Mouse (Mus musculus): ENCODE measurements around the gene Cox19. TPM values are rescaled to one million over a fixed set of nuclear protein-coding genes. Genes with fewer than 3 reads are reported as not detected.

Cox19 gene
- polyA plus RNA-seq, 1 experiment from 2014 or later = 123 TPM

DNA sequence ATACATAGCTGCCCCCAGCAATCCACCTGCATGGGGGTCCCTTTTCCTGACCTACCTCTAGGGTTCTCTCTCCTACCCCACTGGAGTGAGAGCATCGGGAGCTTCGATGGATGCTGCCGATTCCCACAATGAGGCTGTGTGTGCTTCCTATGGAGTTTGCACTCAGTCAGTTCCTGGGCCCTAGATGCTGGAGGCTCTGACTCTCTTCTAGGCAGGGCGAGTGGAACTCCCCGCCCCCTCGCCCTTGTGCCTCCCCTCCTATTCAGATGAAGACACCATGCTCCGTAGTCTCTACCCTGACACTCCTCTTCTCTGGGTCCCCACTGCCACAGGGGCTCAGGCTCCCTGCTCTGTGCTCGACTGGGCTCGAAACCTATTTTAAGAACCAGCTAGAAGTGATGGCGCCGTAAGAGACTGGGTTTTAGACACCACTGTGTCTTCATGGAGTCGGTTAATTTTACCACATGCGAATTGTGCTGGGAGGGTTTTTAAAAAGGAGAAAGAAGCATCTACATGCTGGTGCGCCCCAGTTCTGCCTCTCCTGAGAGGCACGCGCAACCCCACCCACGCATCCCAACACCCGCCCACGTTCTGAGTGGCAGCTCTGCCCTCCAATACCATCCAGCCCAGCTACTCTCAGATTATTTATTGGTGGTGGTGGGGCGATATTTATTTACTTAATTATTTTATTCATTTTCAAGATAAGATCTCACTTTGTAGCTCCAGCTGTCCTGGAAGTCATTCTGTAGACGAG lies 33.3 kb downstream of the Cox19 start:
- H3K4me3 ChIP-seq = no peak overlapping the region
- no peaks in the 10 kb centered on the region for H3K36me3 ChIP-seq
- H3K27me3 ChIP-seq (ENCODE audit: low read depth, poor library complexity, severe bottlenecking) = peaks cover 7% of the 10 kb centered on the region
- H3K27ac ChIP-seq (replicated peaks) = no peak overlapping the region
- WGBS = 65% methylated on average over 21 of the region's 21 CpGs
- no peaks in the 10 kb centered on the region for H3K9me3 ChIP-seq (replicated peaks)
- H3K4me1 ChIP-seq = no peaks in the 10 kb centered on the region; the same call in 1 of the 2 replicates
- DNase-seq (ENCODE audit: low spot score) = no peak

DNA sequence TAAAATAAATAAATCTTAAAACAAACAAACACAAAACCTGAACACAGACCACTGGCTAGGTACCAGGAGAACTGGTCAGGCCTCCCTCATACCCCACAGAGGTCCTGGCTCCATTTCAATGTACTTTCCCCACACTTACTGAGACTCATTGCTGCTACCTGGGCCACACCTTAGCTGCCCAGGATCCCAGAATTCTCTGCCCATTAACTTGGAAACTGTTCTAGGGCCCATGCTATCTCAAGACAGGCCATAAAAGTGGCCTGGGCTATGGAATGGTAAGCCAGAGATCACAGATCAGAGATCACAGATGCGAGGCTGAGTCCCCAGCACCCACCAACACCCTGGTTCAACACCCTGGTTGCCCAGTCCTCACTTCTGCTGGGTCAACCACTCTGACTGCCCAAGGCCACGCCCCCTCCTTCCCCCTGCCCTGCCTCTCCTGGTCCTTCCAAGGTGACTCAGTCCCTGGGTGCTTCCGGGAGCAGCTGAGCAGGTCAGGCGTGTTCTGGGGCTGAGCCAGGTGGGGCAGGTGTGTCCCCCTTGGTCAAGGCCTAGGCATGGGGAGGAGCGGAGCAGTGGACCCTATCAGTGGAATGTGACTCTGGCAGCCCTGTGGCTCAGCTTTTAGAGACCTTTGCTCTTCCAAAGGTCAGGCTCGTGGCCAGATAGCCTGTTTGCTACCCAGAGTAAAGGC lies 34.1 kb downstream of the Cox19 start:
- H3K27me3 ChIP-seq (ENCODE audit: low read depth, poor library complexity, severe bottlenecking) = no peaks in the 10 kb centered on the region
- 79% methylated on average over 6 of the region's 6 CpGs for WGBS
- no peaks in the 10 kb centered on the region; the same call in 1 of the 2 replicates for H3K4me1 ChIP-seq
- no peak overlapping the region for H3K4me3 ChIP-seq
- H3K36me3 ChIP-seq = no peaks in the 10 kb centered on the region
- no peaks in the 10 kb centered on the region for H3K9me3 ChIP-seq (replicated peaks)
- no peak overlapping the region for H3K27ac ChIP-seq (replicated peaks)
- DNase-seq (ENCODE audit: low spot score) = no peak

DNA sequence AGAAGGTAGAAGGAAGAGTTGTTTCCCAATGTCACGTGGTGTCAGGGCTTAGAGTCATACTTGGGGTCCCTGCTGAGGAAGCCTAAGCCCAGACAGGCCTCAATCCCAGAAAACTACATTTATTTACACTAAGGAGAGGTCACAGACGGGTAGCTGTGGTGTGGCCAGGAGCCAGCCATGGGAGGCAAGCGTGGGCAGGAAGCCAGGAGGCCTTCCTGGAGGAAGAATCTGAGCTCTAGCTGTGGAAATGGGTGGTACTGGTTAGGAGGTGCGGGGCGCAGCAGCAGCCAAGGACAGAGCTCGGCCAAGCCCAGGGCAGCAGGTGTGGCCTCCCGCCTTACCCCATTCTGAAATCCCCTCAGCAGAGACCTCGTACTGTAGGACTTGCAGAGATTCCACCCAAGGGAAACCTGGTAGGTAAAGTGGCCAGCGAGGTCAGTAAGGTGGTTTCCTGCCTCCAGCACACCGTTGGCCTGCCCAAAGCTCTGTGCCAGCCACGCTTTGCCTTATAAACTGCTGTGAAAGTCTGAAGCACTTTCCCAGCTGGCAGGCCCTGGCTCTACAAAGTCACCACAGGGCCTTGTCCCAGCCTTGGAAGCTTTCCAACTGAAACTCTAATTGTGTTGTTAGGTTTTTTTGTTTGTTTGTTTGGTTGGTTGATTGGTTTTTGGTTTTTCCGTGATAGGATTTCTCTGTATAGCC lies 36.1 kb downstream of the Cox19 start:
- Histone ChIP-seq H3K27me3 (ENCODE audit: low read depth, poor library complexity, severe bottlenecking) (no peaks in the 10 kb centered on the region), H3K4me1 (no peaks in the 10 kb centered on the region; the same call in 1 of the 2 replicates), H3K9me3 (replicated peaks) (no peaks in the 10 kb centered on the region), H3K27ac (replicated peaks) (no peak overlapping the region), H3K4me3 (no peak overlapping the region), H3K36me3 (no peaks in the 10 kb centered on the region)
- no peak for DNase-seq (ENCODE audit: low spot score)
- 87% methylated on average over 12 of the region's 12 CpGs for WGBS

DNA sequence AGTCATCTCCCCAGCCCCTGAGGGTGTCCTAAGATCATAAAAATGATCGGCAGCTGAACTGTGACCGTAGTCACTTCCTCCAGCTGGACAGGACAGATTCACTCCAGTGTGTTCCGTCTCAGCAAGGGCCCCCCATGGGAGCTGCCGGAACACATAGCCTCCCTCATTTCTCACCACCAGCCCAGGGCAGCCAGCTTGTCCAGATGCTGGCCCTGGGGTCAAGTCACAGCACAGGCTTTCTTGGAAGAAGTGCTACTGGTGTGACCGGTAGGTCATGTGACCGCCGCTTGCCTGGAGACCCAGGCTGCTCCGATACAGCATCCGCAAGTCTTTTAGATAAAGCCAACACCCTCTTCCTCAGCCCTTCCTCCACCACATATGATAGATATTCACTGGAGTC lies 37.7 kb downstream of the Cox19 start:
- no peaks in the 10 kb centered on the region for H3K9me3 ChIP-seq (replicated peaks)
- WGBS = 89% methylated on average over 9 of the region's 9 CpGs
- H3K27me3 ChIP-seq (ENCODE audit: low read depth, poor library complexity, severe bottlenecking) = no peaks in the 10 kb centered on the region
- no peak for DNase-seq (ENCODE audit: low spot score)
- H3K27ac ChIP-seq (replicated peaks) = no peak overlapping the region
- no peaks in the 10 kb centered on the region; the same call in 1 of the 2 replicates for H3K4me1 ChIP-seq
- H3K4me3 ChIP-seq = no peak overlapping the region
- no peaks in the 10 kb centered on the region for H3K36me3 ChIP-seq

DNA sequence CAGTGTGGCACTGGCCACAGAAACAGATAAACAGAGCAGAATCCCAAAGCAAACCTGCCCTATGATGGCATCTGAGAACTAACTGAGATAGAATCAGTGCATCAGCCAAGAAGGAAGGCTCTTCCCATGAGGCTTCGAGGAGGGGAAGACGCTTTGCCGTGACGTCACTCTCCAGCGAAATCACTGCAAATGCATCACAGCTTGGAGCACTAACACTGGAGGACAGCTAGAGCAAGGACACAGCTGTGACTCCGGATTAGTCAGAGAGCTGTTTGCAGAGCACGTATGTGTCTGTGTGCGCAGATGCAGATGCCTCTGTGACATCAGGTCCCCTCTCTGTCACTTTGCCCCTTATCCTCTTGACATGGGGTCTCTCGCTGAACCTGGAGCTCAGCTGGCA lies 39.4 kb downstream of the Cox19 start:
- 94% methylated on average over 9 of the region's 9 CpGs for WGBS
- DNase-seq (ENCODE audit: low spot score) = no peak
- H3K4me1 ChIP-seq = no peaks in the 10 kb centered on the region
- no peaks in the 10 kb centered on the region for H3K9me3 ChIP-seq (replicated peaks)
- no peaks in the 10 kb centered on the region for H3K36me3 ChIP-seq
- H3K4me3 ChIP-seq = no peak overlapping the region
- H3K27me3 ChIP-seq (ENCODE audit: low read depth, poor library complexity, severe bottlenecking) = no peaks in the 10 kb centered on the region
- H3K27ac ChIP-seq (replicated peaks) = no peak overlapping the region

DNA sequence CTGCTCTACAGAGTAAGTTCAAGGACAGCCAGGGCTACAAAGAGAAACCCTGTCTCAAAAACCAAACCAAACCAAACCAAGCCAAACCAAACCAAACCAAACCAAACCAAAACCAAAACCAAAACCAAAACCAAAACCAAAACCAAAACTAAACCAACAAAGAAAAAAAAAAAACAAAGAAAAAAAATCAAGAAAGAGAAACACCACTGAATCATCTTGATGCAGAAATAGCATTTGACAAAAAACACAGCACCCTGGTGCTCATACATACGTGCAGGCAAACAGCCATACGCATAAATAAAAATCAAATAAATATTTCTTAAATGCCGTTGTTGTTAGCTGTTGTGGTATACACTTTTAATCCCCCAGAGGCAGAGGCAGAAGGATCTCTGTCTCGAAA lies 40.7 kb downstream of the Cox19 start:
- WGBS = 90% methylated on average over 4 of the region's 4 CpGs
- Histone ChIP-seq H3K27ac (replicated peaks) (no peak overlapping the region), H3K4me3 (no peak overlapping the region), H3K4me1 (no peaks in the 10 kb centered on the region), H3K9me3 (replicated peaks) (no peaks in the 10 kb centered on the region), H3K36me3 (no peaks in the 10 kb centered on the region), H3K27me3 (ENCODE audit: low read depth, poor library complexity, severe bottlenecking) (no peaks in the 10 kb centered on the region)
- DNase-seq (ENCODE audit: low spot score) = no peak

DNA sequence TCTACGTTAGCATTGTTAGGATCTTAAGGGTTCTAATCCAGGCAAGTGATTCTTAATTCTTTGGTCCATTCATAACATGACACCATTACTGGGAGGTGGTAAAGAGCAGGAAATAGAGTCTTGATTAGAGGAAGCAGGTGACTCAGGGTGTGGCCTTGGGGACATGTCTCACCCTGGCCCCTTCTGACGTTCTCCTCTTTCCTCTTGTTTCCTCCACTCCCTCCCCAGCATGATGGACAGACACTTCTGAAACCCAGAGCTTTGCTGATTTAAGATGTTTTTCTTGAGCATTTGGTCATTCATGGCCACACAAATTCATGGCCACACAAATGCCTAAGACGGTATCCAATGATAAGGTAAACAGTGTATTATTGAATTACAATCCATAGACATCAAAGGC lies 41.3 kb downstream of the Cox19 start:
- no peaks in the 10 kb centered on the region for H3K36me3 ChIP-seq
- no peaks in the 10 kb centered on the region for H3K4me1 ChIP-seq
- H3K27ac ChIP-seq (replicated peaks) = no peak overlapping the region
- 86% methylated on average over 3 of the region's 3 CpGs for WGBS
- no peak overlapping the region for H3K4me3 ChIP-seq
- no peaks in the 10 kb centered on the region for H3K27me3 ChIP-seq (ENCODE audit: low read depth, poor library complexity, severe bottlenecking)
- DNase-seq (ENCODE audit: low spot score) = no peak
- no peaks in the 10 kb centered on the region for H3K9me3 ChIP-seq (replicated peaks)

DNA sequence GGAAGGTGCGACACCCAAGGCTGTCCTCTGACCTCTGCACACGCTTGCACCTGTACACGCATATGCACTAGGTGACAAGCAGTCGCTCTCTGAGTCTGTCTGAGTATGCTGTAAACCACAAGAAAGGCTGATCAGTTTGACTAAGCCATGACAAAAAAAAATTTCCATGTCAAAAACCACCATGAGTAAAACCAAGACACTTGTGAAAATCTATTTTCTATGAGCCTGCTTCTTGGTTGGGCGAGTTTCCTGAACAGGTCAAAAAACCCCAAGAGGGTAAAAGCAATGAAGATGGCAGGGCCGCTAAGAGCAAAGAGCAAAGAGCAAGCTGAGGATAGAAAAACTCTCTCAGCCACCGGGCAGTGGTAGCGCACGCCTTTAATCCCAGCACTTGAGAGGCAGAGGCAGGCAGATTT lies 47.6 kb downstream of the Cox19 start:
- Histone ChIP-seq H3K27ac (replicated peaks) (no peak overlapping the region), H3K4me3 (no peak overlapping the region), H3K36me3 (no peaks in the 10 kb centered on the region), H3K27me3 (ENCODE audit: low read depth, poor library complexity, severe bottlenecking) (no peaks in the 10 kb centered on the region), H3K4me1 (no peaks in the 10 kb centered on the region), H3K9me3 (replicated peaks) (no peaks in the 10 kb centered on the region)
- 90% methylated on average over 9 of the region's 9 CpGs for WGBS
- DNase-seq (ENCODE audit: low spot score) = no peak

DNA sequence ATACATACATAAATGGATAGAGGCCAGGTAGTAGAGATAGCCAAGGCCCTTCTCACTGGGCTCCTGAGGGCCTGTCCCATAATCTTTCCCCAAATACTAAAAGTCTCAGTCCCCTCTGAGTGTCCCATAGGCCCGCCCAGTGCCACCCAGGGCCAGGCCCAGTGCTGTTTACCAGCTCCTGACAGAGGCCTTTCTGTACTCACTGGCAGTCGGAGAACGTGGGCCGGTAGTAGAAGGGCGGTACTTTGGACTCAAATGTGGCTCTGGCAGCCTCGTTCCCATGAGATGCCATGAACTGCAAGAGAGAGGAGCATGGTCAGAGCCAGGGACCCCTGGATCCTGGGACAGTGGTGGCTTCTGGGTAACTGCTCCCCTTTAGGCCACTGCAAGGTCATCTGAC lies 49.1 kb downstream of the Cox19 start:
- no peaks in the 10 kb centered on the region for H3K27me3 ChIP-seq (ENCODE audit: low read depth, poor library complexity, severe bottlenecking)
- H3K27ac ChIP-seq (replicated peaks) = no peak overlapping the region
- H3K4me3 ChIP-seq = no peak overlapping the region
- no peaks in the 10 kb centered on the region for H3K9me3 ChIP-seq (replicated peaks)
- H3K36me3 ChIP-seq = no peaks in the 10 kb centered on the region
- DNase-seq (ENCODE audit: low spot score) = no peak
- WGBS = 87% methylated on average over 6 of the region's 6 CpGs
- no peaks in the 10 kb centered on the region for H3K4me1 ChIP-seq

DNA sequence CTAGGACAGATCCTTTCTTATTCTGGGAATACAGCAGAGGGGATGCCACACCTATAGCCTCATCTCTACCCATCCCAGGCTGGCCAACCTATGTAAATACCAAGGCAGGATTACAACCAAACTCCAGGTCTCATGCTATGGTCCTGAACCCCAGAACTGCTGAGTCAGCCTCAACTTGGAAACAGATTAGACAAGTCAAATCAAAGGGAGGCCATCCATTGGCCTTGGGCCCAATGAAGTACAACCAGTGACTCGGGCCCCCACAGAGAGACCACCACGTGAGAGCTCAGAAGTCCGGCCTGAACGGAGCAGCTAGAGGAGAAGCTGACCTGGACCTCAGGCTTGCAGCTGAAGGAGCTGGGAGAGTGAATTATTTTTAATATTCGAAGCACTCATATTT lies 53.5 kb downstream of the Cox19 start:
- Histone ChIP-seq H3K27ac (replicated peaks) (0 out of 2 replicates have a peak overlapping the region, but pooled peaks have one; percentile 17), H3K9me3 (replicated peaks) (no peaks in the 10 kb centered on the region), H3K36me3 (no peaks in the 10 kb centered on the region), H3K4me3 (no peak overlapping the region), H3K27me3 (ENCODE audit: low read depth, poor library complexity, severe bottlenecking) (no peaks in the 10 kb centered on the region), H3K4me1 (no peaks in the 10 kb centered on the region)
- DNase-seq (ENCODE audit: low spot score) = no peak
- WGBS = 85% methylated on average over 5 of the region's 5 CpGs

DNA sequence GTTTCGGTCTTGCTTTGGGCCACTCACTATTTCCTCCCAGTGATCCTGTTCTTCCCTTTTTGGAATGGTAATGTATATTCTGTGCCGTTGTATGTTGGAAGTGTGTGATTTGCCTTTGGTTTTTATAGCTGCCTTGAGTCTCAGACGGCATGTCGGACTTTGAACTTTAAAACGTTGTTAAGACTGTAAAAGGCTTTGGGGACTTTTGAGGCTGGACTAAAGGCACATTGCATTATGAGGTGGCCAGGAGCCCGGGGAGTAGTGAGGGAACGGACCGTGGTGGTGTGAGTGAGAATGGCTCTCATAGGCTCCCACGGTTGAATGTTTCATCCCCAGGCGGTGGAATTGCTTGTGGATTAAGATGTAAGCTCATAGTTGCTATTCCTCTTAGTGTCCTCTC lies 54.1 kb downstream of the Cox19 start:
- no peaks in the 10 kb centered on the region for H3K36me3 ChIP-seq
- no peak overlapping the region for H3K4me3 ChIP-seq
- 93% methylated on average over 10 of the region's 10 CpGs for WGBS
- no peaks in the 10 kb centered on the region for H3K27me3 ChIP-seq (ENCODE audit: low read depth, poor library complexity, severe bottlenecking)
- no peak for DNase-seq (ENCODE audit: low spot score)
- no peak overlapping the region for H3K27ac ChIP-seq (replicated peaks)
- no peaks in the 10 kb centered on the region for H3K9me3 ChIP-seq (replicated peaks)
- H3K4me1 ChIP-seq = no peaks in the 10 kb centered on the region

DNA sequence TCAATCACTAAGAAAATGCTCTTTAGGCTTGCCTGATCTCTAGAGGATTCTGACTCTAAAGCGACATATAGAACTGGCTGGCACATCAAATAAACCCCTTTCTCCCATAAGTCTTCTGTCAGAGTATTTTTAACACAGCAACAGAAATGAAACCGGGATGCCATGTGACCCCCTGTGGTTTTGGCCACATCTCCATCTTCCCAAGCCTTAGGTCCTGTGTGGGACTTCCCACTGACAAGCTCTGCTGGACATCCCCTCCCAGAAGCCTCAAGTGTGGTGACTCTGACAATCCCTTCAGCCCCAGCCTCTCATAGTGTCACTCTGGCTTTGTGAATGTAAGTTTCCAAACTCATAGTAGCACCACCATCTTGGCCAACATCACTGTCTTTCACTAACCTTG lies 57.1 kb downstream of the Cox19 start:
- Histone ChIP-seq H3K9me3 (replicated peaks) (no peaks in the 10 kb centered on the region), H3K36me3 (no peaks in the 10 kb centered on the region), H3K4me1 (no peaks in the 10 kb centered on the region), H3K4me3 (no peak overlapping the region), H3K27me3 (ENCODE audit: low read depth, poor library complexity, severe bottlenecking) (no peaks in the 10 kb centered on the region), H3K27ac (replicated peaks) (no peak overlapping the region)
- DNase-seq (ENCODE audit: low spot score) = no peak
- 80% methylated on average over 2 of the region's 2 CpGs for WGBS
